Comparison of ENCODE assay signal across 13 mouse cellular contexts in genomic region chr8:124082616-124083015, GRCm38 (mm10).
"Had no signal": no experiment of that assay in that cellular context is flagged by ENCODE, and none has a peak within 500 bp of the region (broad histone marks: within the 10 kb centered on the region; RNA-seq: fewer than 3 reads in every experiment).

No protein-coding gene starts in this region.

- H3K36me3 ChIP-seq: limb, embryonic 15.5 days; liver, embryonic 12.5 days; midbrain, embryonic 13.5 days had no signal

- H3K27me3 ChIP-seq: limb, embryonic 15.5 days; midbrain, embryonic 13.5 days had no signal

- DNase-seq: kidney, adult 11 months; kidney, adult 9 months; kidney, postnatal 10 days; layer of hippocampus, postnatal 36 days; lung, embryonic 14.5 days; lung, postnatal 10 days; spleen, adult 18-20 months; thymus, adult 18-20 months; thymus, postnatal 14 days had no signal

- H3K27ac ChIP-seq: limb, embryonic 15.5 days; liver, embryonic 12.5 days; macrophage; midbrain, embryonic 13.5 days had no signal

- H3K4me3 ChIP-seq: limb, embryonic 15.5 days; liver, embryonic 12.5 days; midbrain, embryonic 13.5 days had no signal

- H3K9me3 ChIP-seq: limb, embryonic 15.5 days; liver, embryonic 12.5 days had no signal
